Mouse (Mus musculus) liver, adult 10 weeks (tissue): Measurements from ENCODE around the gene Olfr250. TPM values are rescaled to one million over a fixed set of nuclear protein-coding genes. Genes with fewer than 3 reads are reported as not detected.

Source experiments
- polyA plus RNA-seq: library from polyadenylated mRNA; stranded (reverse); fragments of 350-450 nt; fragmentation: Illumina TruSeq; extraction: RNeasy Lipid Tissue Mini Kit (QIAGEN cat#74804); gene quantifications from one replicate; pipeline ENCODE4 v1.2.3, GENCODE M21; 2014; ENCODE audit warnings: low read depth, low replicate concordance

Olfr250 gene
- polyA plus RNA-seq, result not detected

GRCm38 (mm10) chr9:38366596-38366995, at the start of gene Olfr250:
TSS of gene Olfr250 (plus strand) at chr9:38366896.

GRCm38 (mm10) chr9:38328760-38329159, 37.9 kb upstream of the Olfr250 start, which contains the start of gene Olfr25:
TSS of gene Olfr25 (plus strand) at chr9:38329060.

GRCm38 (mm10) chr9:38348111-38348510, 18.6 kb upstream of the Olfr250 start, which contains the start of gene Olfr898:
TSS of gene Olfr898 (plus strand) at chr9:38348411.

GRCm38 (mm10) chr9:38376786-38377185, 10.1 kb downstream of the Olfr250 start, which contains the start of gene Olfr251:
TSS of gene Olfr251 (plus strand) at chr9:38377086.

GRCm38 (mm10) chr9:38401398-38401797, 34.7 kb downstream of the Olfr250 start, which contains the start of gene Olfr147:
TSS of gene Olfr147 (plus strand) at chr9:38401698.

Other genes starting within 250 kb of the Olfr250 start
- gene Olfr890, start 224.4 kb upstream of the Olfr250 start, polyA plus RNA-seq, result not detected
- not detected for gene Olfr891, start 186.1 kb upstream of the Olfr250 start, polyA plus RNA-seq
- gene Olfr893, start 158.5 kb upstream of the Olfr250 start, polyA plus RNA-seq, result not detected
- not detected for gene Olfr894, start 148.8 kb upstream of the Olfr250 start, polyA plus RNA-seq
- gene Olfr143, start 114.1 kb upstream of the Olfr250 start, polyA plus RNA-seq, result not detected
- gene Olfr895, start 99.0 kb upstream of the Olfr250 start, polyA plus RNA-seq, result not detected
- gene Olfr896-ps1, start 75.8 kb upstream of the Olfr250 start, polyA plus RNA-seq, result not detected
- gene Olfr25, start 37.8 kb upstream of the Olfr250 start, polyA plus RNA-seq, result not detected
- gene Olfr898, start 18.5 kb upstream of the Olfr250 start, polyA plus RNA-seq, result not detected
- not detected for gene Olfr251, start 10.2 kb downstream of the Olfr250 start, polyA plus RNA-seq
- gene Olfr147, start 34.8 kb downstream of the Olfr250 start, polyA plus RNA-seq, result not detected
- not detected for gene Olfr901, start 62.6 kb downstream of the Olfr250 start, polyA plus RNA-seq
- not detected for gene Olfr902, start 80.8 kb downstream of the Olfr250 start, polyA plus RNA-seq
- gene Olfr904, start 96.2 kb downstream of the Olfr250 start, polyA plus RNA-seq, result not detected
- gene Olfr905, start 104.2 kb downstream of the Olfr250 start, polyA plus RNA-seq, result not detected
- gene Olfr906, start 120.2 kb downstream of the Olfr250 start, polyA plus RNA-seq, result not detected
- not detected for gene Olfr907, start 128.9 kb downstream of the Olfr250 start, polyA plus RNA-seq
- not detected for gene Olfr911-ps1, start 154.7 kb downstream of the Olfr250 start, polyA plus RNA-seq
- gene Olfr910, start 171.0 kb downstream of the Olfr250 start, polyA plus RNA-seq, result not detected
- not detected for gene Olfr912, start 213.3 kb downstream of the Olfr250 start, polyA plus RNA-seq
- not detected for gene Olfr913, start 225.9 kb downstream of the Olfr250 start, polyA plus RNA-seq
- not detected for gene Olfr914, start 238.2 kb downstream of the Olfr250 start, polyA plus RNA-seq